Mouse (Mus musculus): ENCODE results near the gene Ric8a.

- TF ChIP-seq ZC3H11A (IDR thresholded peaks at IDR 0.05; ENCODE audit: low read depth, low read length) (no peak), GATA1 (IDR thresholded peaks at IDR 0.05; ENCODE audit: low read depth, low read length) (no peak), TCF12 (IDR thresholded peaks at IDR 0.05; ENCODE audit: low read depth, low read length) (peak; percentile 14; the same call in 1 of the 2 replicates), CTCF (IDR thresholded peaks at IDR 0.05 in 2 of 3, conservative IDR thresholded peaks at IDR 0.05 in 1 of 3; ENCODE audit: control insufficient read depth in 1 of 3, insufficient read depth in 1 of 3, low read depth in 2 of 3, low read length in 3 of 3, poor library complexity in 1 of 3, severe bottlenecking in 1 of 3) (no peak), EP300 (IDR thresholded peaks at IDR 0.05; ENCODE audit: low read depth in 1 of 2, low read length in 2 of 2) (no peak; a peak in 1 of 4 replicates), E2F4 (IDR thresholded peaks at IDR 0.05; ENCODE audit: borderline replicate concordance, low read depth, low read length) (no peak), POLR2A (IDR thresholded peaks at IDR 0.05; ENCODE audit: control insufficient read depth in 1 of 2, insufficient read depth in 1 of 2, low read depth in 1 of 2, low read length in 2 of 2, poor library complexity in 1 of 2) (peak; percentile 53 to 86; a peak in 3 of 4 replicates)
Measured at GRCm38 (mm10) chr7:140855860-140856784, 635 bp upstream of the Ric8a start, which contains the start of gene Gm45785.
